Mouse (Mus musculus): Measurements from ENCODE around the gene Resp18. TPM values are rescaled to one million over a fixed set of nuclear protein-coding genes. Genes with fewer than 3 reads are reported as not detected.

Gene Resp18
- polyA plus RNA-seq, 1 experiment from 2014 or later: 51.0 TPM

DNA sequence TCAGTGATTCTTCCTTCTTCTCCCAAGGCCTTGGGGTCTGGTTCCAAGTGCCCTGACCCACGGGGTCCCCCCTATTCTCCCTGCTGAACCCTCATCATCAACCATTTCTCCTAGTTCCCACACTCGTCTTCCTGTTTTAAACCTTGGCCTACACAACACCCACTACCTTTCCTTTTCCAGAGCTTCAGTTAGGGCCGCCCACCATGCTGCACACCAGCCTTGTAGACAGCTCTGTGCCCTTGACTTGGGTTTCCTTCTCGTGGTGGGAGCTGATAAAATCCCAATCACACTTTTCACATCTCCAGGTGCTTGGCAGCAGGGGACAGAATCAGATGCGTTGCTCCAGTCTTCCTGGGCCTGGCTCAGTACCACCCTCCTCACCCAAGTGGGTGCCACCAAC lies 16.1 kb upstream of the Resp18 start:
- no peak overlapping the region for H3K27ac ChIP-seq (replicated peaks)
- WGBS: 81% methylated on average over 5 of the region's 5 CpGs

DNA sequence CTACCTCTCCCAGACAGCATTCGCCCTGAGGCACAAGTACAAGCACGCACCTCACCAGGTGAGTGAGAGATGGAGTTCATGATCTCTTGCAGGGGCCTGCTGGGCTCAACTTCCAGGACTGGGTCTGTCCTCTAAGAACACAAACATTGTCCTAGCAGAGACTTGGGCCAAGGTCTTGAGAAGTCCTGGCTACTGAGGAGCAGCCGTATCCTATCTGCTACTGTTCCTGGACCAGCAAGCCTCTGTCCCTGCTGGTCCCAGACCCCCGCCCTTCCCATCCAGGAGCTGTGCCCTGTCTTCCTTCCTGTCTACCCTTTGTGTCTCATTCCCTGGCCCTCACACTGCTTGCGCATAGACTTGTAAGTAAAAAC lies 15.1 kb upstream of the Resp18 start:
- H3K4me2 ChIP-seq (replicated peaks): no peak overlapping the region
- no peak overlapping the region for H3K9ac ChIP-seq (replicated peaks)
- no peak overlapping the region for H3K27ac ChIP-seq (replicated peaks)
- no peaks in the 10 kb centered on the region for H3K36me3 ChIP-seq
- no peaks in the 10 kb centered on the region for H3K9me3 ChIP-seq
- no peak overlapping the region for H3K4me3 ChIP-seq
- peaks cover 18% of the 10 kb centered on the region for H3K4me1 ChIP-seq
- no peak for ATAC-seq (replicated peaks)
- no peaks in the 10 kb centered on the region for H3K27me3 ChIP-seq
- WGBS: 93% methylated on average over 5 of the region's 5 CpGs

More for the DNA sequence above, 16.1 kb upstream of the Resp18 start:
- Histone ChIP-seq H3K36me3 (no peaks in the 10 kb centered on the region), H3K4me1 (peaks cover 10% of the 10 kb centered on the region), H3K9ac (replicated peaks) (no peak overlapping the region), H3K9me3 (no peaks in the 10 kb centered on the region), H3K27me3 (no peaks in the 10 kb centered on the region), H3K4me2 (replicated peaks) (no peak overlapping the region), H3K4me3 (no peak overlapping the region)
- no peak for ATAC-seq (replicated peaks)

DNA sequence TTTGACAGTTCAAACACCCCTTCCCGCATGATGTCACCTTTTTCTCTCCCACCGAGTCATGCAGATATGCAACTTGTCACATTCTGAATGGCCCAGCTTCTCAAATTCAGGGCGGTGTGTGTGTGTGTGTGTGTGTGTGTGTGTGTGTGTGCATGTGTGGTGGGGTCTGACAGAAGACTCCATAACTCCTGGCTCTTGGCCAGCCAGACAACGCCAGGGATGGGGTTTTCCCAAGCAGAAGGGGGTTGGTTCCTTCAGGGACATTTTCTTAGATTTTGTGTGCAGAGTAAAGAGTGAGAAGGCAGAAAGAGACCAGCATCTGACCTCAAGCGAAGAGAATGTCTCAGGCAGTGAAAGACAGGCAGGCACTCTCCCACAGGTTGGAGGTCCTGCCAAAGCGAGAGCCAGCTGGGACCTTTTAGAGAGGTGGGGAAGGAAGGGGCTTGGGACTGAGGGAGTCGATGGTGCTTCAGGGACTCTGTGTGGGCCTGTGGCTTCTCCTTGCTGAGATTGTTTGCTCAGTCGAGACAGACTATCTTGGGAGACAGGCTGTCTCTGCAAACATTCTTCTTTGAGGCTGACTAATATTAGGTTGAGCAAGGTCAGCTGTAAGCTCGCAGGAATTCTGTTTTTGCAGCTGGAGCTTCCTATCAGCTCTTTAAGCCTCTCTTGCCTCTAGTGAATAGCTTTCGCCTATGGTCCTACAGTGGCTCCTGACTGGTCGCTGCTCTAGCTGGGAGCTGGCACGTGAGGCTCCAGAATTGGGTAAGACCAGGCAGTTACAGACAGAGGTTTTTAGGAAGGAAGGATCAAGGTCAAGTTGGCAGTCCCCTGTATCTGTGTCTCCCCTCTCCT lies 14.5 kb upstream of the Resp18 start:
- Histone ChIP-seq H3K4me1 (peaks cover 18% of the 10 kb centered on the region), H3K36me3 (no peaks in the 10 kb centered on the region), H3K27ac (replicated peaks) (no peak overlapping the region), H3K9me3 (no peaks in the 10 kb centered on the region), H3K9ac (replicated peaks) (no peak overlapping the region), H3K4me3 (no peak overlapping the region), H3K4me2 (replicated peaks) (no peak overlapping the region), H3K27me3 (no peaks in the 10 kb centered on the region)
- no peak for ATAC-seq (replicated peaks)
- WGBS: 57% methylated on average over 12 of the region's 12 CpGs

DNA sequence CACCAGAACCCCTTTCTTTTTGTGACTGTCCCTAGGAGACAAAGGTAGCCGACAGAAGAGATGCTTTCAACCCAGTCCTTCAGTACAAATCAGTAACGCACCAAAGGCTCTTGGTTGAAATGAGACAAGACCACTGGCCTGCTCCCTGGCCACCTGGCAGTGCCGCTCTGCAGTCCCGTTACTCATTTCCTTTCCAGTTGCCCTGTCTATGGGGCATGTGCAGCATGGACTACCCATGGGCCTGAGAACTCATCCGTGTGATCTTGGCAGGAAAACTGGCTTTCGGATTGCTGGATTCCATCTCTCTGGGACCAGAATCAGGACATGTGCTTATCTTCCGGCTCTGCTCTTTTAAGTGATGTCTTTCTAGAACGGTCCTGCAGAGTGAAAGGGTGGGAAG lies 13.1 kb upstream of the Resp18 start:
- Histone ChIP-seq H3K9ac (replicated peaks) (no peak overlapping the region), H3K4me1 (peaks cover 18% of the 10 kb centered on the region), H3K27ac (replicated peaks) (no peak overlapping the region), H3K9me3 (no peaks in the 10 kb centered on the region), H3K4me3 (no peak overlapping the region), H3K27me3 (no peaks in the 10 kb centered on the region), H3K4me2 (replicated peaks) (no peak overlapping the region), H3K36me3 (no peaks in the 10 kb centered on the region)
- ATAC-seq (replicated peaks): no peak
- 86% methylated on average over 8 of the region's 8 CpGs for WGBS

DNA sequence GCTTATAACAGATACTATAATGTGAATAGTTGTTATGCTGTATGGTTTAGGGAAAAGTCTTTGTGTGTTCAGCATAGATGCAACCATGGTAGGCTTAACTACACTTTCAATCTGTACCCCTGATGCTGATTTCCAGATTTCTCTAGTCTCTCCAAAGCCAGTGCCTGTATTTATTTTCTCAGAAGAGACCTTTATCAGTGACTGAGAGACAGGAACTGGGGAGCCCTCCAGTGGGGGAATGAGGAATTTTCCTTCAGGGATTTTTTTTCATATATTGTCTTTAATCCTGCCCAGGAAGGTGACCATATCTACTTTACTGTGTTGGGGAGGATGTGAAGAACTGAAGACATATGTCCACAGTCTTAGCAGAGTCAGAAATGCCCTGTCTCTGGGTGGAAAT lies 12.4 kb upstream of the Resp18 start:
- H3K27ac ChIP-seq (replicated peaks): peak overlapping the region; percentile 83
- no peak overlapping the region for H3K4me2 ChIP-seq (replicated peaks)
- H3K4me3 ChIP-seq: no peak overlapping the region
- H3K36me3 ChIP-seq: no peaks in the 10 kb centered on the region
- H3K4me1 ChIP-seq: peaks cover 18% of the 10 kb centered on the region
- ATAC-seq (replicated peaks): peak; percentile 46
- H3K9ac ChIP-seq (replicated peaks): no peak overlapping the region
- H3K27me3 ChIP-seq: no peaks in the 10 kb centered on the region
- no peaks in the 10 kb centered on the region for H3K9me3 ChIP-seq

DNA sequence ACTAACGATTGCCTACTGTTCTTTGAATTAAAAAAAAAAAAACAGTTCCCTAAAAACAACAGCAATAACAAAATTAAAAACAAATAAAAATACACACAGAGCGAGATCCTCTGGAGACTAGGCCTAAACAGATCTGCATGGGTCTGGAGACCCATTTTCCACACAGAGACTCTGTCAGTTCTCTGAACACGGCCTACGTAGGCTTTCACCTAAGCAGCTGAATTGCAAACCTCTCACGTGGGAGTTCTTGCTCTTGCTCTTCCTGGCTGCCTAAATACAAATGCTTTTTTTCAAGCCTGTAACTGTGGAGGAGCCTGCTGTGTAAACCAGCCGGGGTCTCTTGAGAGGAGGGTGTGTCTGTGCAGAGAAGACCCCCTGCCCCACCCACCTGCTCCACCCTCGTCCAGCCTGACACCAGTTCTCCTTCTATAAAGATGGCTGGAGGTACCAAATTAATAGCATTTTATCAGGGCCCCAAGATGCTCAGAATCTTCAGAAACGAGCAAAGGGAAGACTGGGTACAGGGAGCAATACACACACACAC lies 11.7 kb upstream of the Resp18 start:
- H3K27ac ChIP-seq (replicated peaks): peak overlapping the region; percentile 83
- no peak overlapping the region for H3K4me2 ChIP-seq (replicated peaks)
- H3K4me1 ChIP-seq: peaks cover 18% of the 10 kb centered on the region
- no peak overlapping the region for H3K4me3 ChIP-seq
- 30% methylated on average over 8 of the region's 8 CpGs for WGBS
- H3K36me3 ChIP-seq: no peaks in the 10 kb centered on the region
- ATAC-seq (replicated peaks): no peak
- H3K9me3 ChIP-seq: no peaks in the 10 kb centered on the region
- no peak overlapping the region for H3K9ac ChIP-seq (replicated peaks)
- no peaks in the 10 kb centered on the region for H3K27me3 ChIP-seq

DNA sequence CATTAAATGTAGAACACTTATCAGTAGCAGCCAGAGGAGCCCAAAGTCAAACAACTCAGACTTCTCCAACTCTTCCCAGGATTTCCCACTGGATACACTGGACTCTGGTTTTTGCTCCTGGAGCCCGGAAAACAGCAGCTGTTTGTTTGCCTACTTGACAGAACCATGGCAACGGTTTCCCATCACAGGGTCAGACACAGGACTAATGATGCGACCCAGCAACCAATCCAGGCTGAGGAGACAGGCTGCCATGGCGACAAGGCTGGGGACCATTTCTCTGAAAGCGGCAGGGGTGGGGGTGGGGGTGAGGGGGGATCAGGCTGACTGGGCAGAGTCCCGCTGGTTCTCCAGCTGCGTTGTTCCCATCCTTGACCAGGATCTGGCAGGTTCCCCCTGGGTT lies 11.2 kb upstream of the Resp18 start:
- Histone ChIP-seq H3K4me3 (no peak overlapping the region), H3K27me3 (0 out of 2 replicates have a peak, but pooled peaks cover 3% of the 10 kb centered on the region), H3K9me3 (no peaks in the 10 kb centered on the region), H3K4me1 (peaks cover 18% of the 10 kb centered on the region), H3K36me3 (no peaks in the 10 kb centered on the region), H3K4me2 (replicated peaks) (no peak overlapping the region), H3K27ac (replicated peaks) (peak overlapping the region; percentile 83), H3K9ac (replicated peaks) (no peak overlapping the region)
- ATAC-seq (replicated peaks): peak; percentile 92
- WGBS: 3% methylated on average over 7 of the region's 7 CpGs

DNA sequence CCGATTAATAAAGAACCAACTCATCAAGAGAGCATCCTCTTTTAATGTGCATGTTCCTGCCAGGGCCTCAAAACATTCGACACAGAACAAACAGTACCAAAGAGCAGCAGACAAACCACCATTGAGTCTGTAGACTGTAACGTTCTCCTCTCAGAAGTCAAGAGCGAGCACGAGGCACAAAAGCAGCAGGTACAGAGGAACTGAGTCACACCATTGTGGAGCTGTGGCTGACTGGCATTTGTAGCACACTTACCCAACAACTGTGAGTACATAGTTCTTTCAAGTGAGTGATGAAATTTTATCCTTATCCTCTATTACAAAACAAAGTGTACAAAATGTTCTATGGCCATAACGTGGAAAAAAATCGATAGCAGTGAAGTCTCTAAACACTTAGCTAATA lies 6.7 kb upstream of the Resp18 start:
- Histone ChIP-seq H3K27ac (replicated peaks) (no peak overlapping the region), H3K36me3 (no peaks in the 10 kb centered on the region), H3K9ac (replicated peaks) (no peak overlapping the region), H3K9me3 (no peaks in the 10 kb centered on the region), H3K4me3 (no peak overlapping the region), H3K4me2 (replicated peaks) (no peak overlapping the region), H3K27me3 (0 out of 2 replicates have a peak, but pooled peaks cover 3% of the 10 kb centered on the region), H3K4me1 (peaks cover 14% of the 10 kb centered on the region)
- WGBS: 88% methylated on average over 7 of the region's 7 CpGs
- no peak for ATAC-seq (replicated peaks)

DNA sequence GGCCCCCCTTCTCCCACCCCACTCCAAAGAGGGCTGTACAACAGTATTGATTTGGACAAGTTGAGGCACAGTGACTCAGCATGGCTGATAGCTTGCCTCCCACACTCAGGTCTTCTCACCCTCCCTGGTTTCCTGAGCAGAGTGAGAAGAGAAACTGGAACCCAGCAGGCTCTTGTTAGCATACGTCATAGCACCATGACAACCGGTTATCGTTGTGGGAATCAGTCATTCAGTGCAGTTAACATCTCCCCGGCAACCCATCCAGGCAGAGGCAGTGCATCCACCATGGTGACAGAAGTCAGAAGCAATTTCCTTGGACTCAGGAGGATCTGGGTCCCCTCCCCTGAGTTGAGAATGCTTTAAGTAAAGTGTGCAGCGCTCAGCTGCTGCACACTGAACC lies 4.8 kb upstream of the Resp18 start:
- Histone ChIP-seq H3K27me3 (peaks cover 13% of the 10 kb centered on the region; the same call in 1 of the 2 replicates), H3K9ac (replicated peaks) (no peak overlapping the region), H3K4me1 (peaks cover 4% of the 10 kb centered on the region; the same call in 1 of the 2 replicates), H3K4me3 (no peak overlapping the region), H3K27ac (replicated peaks) (no peak overlapping the region), H3K36me3 (no peaks in the 10 kb centered on the region), H3K4me2 (replicated peaks) (no peak overlapping the region), H3K9me3 (no peaks in the 10 kb centered on the region)
- WGBS: 70% methylated on average over 5 of the region's 5 CpGs
- ATAC-seq (replicated peaks): 0 out of 2 replicates have a peak, but pooled peaks have one; percentile 58

DNA sequence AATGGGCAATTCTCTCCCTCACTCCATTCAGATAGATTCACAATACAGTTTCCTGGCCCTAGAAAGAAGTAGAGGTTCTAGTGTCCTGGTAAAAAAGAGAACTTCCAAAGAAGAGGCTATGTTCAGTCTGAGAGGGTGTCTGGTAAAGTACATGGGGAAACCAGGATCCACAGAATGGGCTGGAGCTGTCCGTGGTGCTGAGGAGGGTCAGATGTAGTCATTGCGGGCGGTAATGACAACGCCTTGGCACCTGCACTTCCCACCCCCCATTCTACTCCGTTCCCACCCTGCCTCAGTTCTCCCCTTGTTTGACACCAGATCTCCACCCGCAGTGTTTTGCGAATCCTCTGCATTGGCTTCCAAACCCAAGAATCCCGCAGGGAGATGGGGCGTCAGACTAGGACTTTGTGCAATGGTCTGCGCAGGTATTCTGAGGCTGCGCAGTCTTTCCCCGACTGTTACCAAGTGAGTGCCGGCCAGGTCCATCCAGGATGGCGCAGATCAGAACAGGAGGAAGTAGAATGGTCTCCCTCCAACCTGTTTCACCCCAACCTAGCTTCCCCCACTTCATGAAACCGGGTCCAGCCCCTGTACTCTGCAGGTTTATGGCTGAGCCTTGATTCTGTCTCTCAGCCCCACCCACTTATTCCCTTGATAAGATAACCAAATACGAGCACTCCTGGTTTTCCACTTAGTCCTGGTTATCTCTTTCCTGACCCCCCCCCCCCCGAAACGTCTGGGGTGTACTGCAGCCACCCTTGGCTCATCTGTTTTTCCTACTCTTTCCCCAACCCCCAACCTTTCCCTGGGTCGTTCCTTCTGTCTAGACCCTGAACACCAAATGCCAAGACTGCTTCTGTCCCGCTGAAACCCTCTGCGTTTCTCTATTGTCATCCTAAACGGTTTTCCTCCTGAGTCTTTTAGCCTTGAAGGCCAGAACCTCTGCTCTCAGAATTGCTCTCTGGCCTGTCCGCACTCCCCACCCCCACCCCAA lies 723 bp downstream of the Resp18 start:
- H3K27ac ChIP-seq (replicated peaks): no peak overlapping the region
- peaks cover 7% of the 10 kb centered on the region; the same call in 1 of the 2 replicates for H3K4me1 ChIP-seq
- H3K9ac ChIP-seq (replicated peaks): peak overlapping the region; percentile 30
- H3K27me3 ChIP-seq: peaks cover 32% of the 10 kb centered on the region; the same call in 1 of the 2 replicates
- peak overlapping the region; percentile 39 for H3K4me2 ChIP-seq (replicated peaks)
- WGBS: 2% methylated on average over 23 of the region's 23 CpGs
- H3K36me3 ChIP-seq: no peaks in the 10 kb centered on the region
- 0 out of 2 replicates have a peak, but pooled peaks have one; percentile 64 for ATAC-seq (replicated peaks)
- peak overlapping the region; percentile 34 for H3K4me3 ChIP-seq
- H3K9me3 ChIP-seq: no peaks in the 10 kb centered on the region

DNA sequence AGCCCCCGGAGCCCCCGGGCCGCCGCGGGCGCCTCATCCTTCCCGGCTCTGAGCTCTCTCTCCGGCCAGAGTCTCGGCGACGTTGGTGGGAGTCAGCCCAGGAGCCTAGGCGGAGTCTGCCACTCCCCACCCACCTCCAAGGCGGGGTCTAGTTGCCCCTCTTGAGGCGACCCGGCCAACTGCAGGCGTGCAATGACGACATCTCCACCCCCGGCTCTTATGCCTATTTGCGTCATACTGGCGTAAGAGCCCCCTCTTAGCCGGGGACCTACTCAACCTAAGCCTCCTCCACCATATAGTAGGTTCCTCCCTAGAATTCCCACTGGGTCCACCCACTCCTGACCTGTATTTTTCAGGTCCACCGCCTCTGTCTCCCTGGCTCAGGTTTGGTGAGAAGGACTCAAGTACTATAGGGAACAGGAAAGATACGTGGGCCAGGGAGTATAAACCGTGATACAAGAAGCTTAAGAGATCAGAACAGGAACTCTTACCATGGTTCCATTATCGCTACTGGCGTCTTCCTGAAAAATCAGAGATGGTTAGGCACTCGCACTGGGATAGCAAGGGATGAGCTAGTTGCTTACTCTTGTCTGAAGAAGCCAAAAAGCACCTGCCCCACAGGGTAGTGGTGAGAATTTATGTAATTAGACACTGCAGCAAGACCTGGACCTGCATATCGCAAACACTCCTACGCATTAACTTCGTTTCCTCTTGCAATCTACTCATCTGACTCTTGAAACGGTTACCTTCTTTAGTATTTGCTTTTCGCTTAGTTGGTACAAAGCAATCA lies 13.9 kb downstream of the Resp18 start, which contains the start of gene Ptprn:
Gene Ptprn, minus strand, starts transcription at position 412 of the 790 bp plus-strand sequence.
- H3K9ac ChIP-seq (replicated peaks): peak within 1 kb of the TSS; percentile 43
- no peaks in the 10 kb centered on the region for H3K9me3 ChIP-seq
- H3K27ac ChIP-seq (replicated peaks): no peak within 1 kb of the TSS
- no peaks in the 10 kb centered on the region for H3K36me3 ChIP-seq
- peaks cover 42% of the 10 kb centered on the region for H3K27me3 ChIP-seq
- WGBS: 13% methylated on average over 28 of the region's 32 CpGs
- ATAC-seq (replicated peaks): peak; percentile 63
- H3K4me1 ChIP-seq: peaks cover 10% of the 10 kb centered on the region
- H3K4me2 ChIP-seq (replicated peaks): peak within 1 kb of the TSS; percentile 72
- peak within 1 kb of the TSS; percentile 50 for H3K4me3 ChIP-seq
